Mouse (Mus musculus) ES-CJ7 (cell line): Measurements from ENCODE around the gene Panx3.

Source experiments
- DNase-seq: peaks from one replicate; pipeline ENCODE4 v3.0.0; 2011; ENCODE audit warnings: low read depth, low spot score

The Panx3 gene

GRCm38 (mm10) chr9:37669115-37669514 is at the start of gene Panx3:
Gene Panx3, minus strand, starts transcription at chr9:37669235.
- DNase-seq, result no peak

GRCm38 (mm10) chr9:37716150-37716549 is 47.1 kb upstream of the Panx3 start, which contains the start of gene Olfr160:
Gene Olfr160, minus strand, starts transcription at chr9:37716250.
- no peak for DNase-seq

GRCm38 (mm10) chr9:37689970-37690686 is 21.1 kb upstream of the Panx3 start:
- DNase-seq, result peak; percentile 50

GRCm38 (mm10) chr9:37687941-37688303 is 18.9 kb upstream of the Panx3 start:
- DNase-seq, result peak; percentile 72

GRCm38 (mm10) chr9:37687288-37687940 is 18.4 kb upstream of the Panx3 start:
- no peak for DNase-seq

- no peak for DNase-seq
Observed at GRCm38 (mm10) chr9:37681123-37681522, 12.1 kb upstream of the Panx3 start.

- no peak for DNase-seq
Observed at GRCm38 (mm10) chr9:37675287-37675686, 6.3 kb upstream of the Panx3 start.

GRCm38 (mm10) chr9:37670261-37670660 is 1.2 kb upstream of the Panx3 start:
- DNase-seq, result no peak

- no peak for DNase-seq
Observed at GRCm38 (mm10) chr9:37669678-37670077, 643 bp upstream of the Panx3 start.

- DNase-seq, result no peak
Observed at GRCm38 (mm10) chr9:37666045-37666444, 3.0 kb downstream of the Panx3 start.

- no peak for DNase-seq
Observed at GRCm38 (mm10) chr9:37664604-37665003, 4.4 kb downstream of the Panx3 start.

- no peak for DNase-seq
Observed at GRCm38 (mm10) chr9:37663210-37663609, 5.8 kb downstream of the Panx3 start.

GRCm38 (mm10) chr9:37659413-37659812 is 9.6 kb downstream of the Panx3 start:
- DNase-seq, result no peak

GRCm38 (mm10) chr9:37656931-37657481 is 12.0 kb downstream of the Panx3 start, which contains the start of gene Tbrg1:
Gene Tbrg1, minus strand, starts transcription at chr9:37657312.
- peak; percentile 99 for DNase-seq

- DNase-seq, result no peak
Observed at GRCm38 (mm10) chr9:37656439-37656881, 12.6 kb downstream of the Panx3 start.

GRCm38 (mm10) chr9:37655961-37656360 is 13.1 kb downstream of the Panx3 start:
- peak; percentile 14 for DNase-seq

- no peak for DNase-seq
Observed at GRCm38 (mm10) chr9:37653836-37654235, 15.2 kb downstream of the Panx3 start.

GRCm38 (mm10) chr9:37650639-37651038 is 18.4 kb downstream of the Panx3 start:
- DNase-seq, result no peak

- no peak for DNase-seq
Observed at GRCm38 (mm10) chr9:37646246-37646645, 22.8 kb downstream of the Panx3 start.

GRCm38 (mm10) chr9:37638721-37639120 is 30.3 kb downstream of the Panx3 start:
- DNase-seq, result no peak

GRCm38 (mm10) chr9:37636800-37637542 is 32.1 kb downstream of the Panx3 start:
- DNase-seq, result no peak

GRCm38 (mm10) chr9:37636335-37636734 is 32.7 kb downstream of the Panx3 start:
- peak; percentile 72 for DNase-seq
